Comparison of ENCODE assay signal across 18 mouse cellular contexts in the genomic region with DNA sequence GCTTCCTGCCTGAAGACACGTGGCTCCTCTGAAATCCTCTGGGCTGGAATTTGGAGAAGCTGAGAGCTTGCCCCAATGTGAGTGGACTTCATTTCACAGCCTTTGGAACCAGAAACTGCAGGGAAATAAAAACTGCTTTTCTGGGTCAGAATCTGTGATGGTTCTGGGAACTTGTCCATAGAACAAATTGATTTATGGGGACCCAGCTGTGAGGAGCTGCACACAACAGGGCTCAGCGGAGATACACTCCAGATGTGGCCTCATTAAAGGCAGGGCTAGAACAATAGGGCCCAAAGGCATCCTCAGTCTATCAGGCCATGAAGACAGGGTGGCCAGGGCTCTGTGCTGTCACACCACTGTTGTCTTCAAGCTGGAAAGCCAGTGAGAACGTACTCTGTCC. TPM values are rescaled to one million over a fixed set of nuclear protein-coding genes. Genes with fewer than 3 reads are reported as not detected.
DNase-seq lines count a peak whose midpoint lies in the region; ATAC-seq and TF ChIP-seq lines count a peak whose summit lies in the region.
"Had no signal": no experiment of that assay in that cellular context is flagged by ENCODE, and none has a peak within 500 bp of the region (broad histone marks: within the 10 kb centered on the region; RNA-seq: fewer than 3 reads in every experiment).

No protein-coding gene starts in this region.

- H3K36me3 ChIP-seq in kidney, adult 2 months (ENCODE audit: control insufficient read depth, insufficient read depth, low read length), result no peaks in the 10 kb centered on the region
- H3K36me3 ChIP-seq in limb, embryonic 15.5 days, result no peaks in the 10 kb centered on the region
- H3K36me3 ChIP-seq in hindbrain, embryonic 13.5 days, result no peaks in the 10 kb centered on the region
- H3K36me3 ChIP-seq: embryonic facial prominence, embryonic 12.5 days; forebrain, embryonic 12.5 days; hindbrain, embryonic 12.5 days; liver, embryonic 13.5 days had no signal

- no peak for TF ChIP-seq POLR2A in kidney, adult 2 months (IDR thresholded peaks at IDR 0.05; ENCODE audit: low read depth, low read length)

- intact Hi-C loops in heart, postnatal 25 days (cut with DNase I), result no loop called here

- no peak for TF ChIP-seq CTCF in kidney, adult 2 months (conservative IDR thresholded peaks at IDR 0.05; ENCODE audit: insufficient read depth, insufficient read length, low read depth, low read length)

- no peaks in the 10 kb centered on the region for H3K27me3 ChIP-seq in kidney, adult 2 months (replicated peaks; ENCODE audit: control insufficient read depth, insufficient read depth, low read length)
- H3K27me3 ChIP-seq in limb, embryonic 15.5 days, result no peaks in the 10 kb centered on the region
- no peaks in the 10 kb centered on the region for H3K27me3 ChIP-seq in hindbrain, embryonic 13.5 days
- H3K27me3 ChIP-seq: embryonic facial prominence, embryonic 12.5 days; forebrain, embryonic 12.5 days; hindbrain, embryonic 12.5 days; liver, embryonic 13.5 days had no signal

- DNase-seq in heart, adult 8-10 months (ENCODE audit: low spot score), result peak; percentile 64
- DNase-seq in heart, postnatal 25 days (ENCODE audit: low spot score), result no peak
- peak; percentile 35 for DNase-seq in brain, adult 2 months (ENCODE audit: low read depth, low spot score)
- DNase-seq in kidney, adult 2 months, result peak; percentile 67
- no peak for DNase-seq in left cerebral cortex, adult 8-10 months (ENCODE audit: low spot score in 2 of 2)
- DNase-seq in cerebellum, postnatal 10 days, result no peak
- DNase-seq: cerebellum, adult 9-11 months; layer of hippocampus, postnatal 36 days; liver, embryonic 13.5 days; thymus, postnatal 14 days had no signal

- H3K4me1 ChIP-seq in kidney, adult 2 months (ENCODE audit: control insufficient read depth, insufficient read depth, low read length), result 0 out of 2 replicates have a peak, but pooled peaks cover 4% of the 10 kb centered on the region
- peaks cover 19% of the 10 kb centered on the region; the same call in 1 of the 2 replicates for H3K4me1 ChIP-seq in limb, embryonic 15.5 days
- H3K4me1 ChIP-seq in hindbrain, embryonic 13.5 days (replicated peaks), result no peaks in the 10 kb centered on the region
- H3K4me1 ChIP-seq: embryonic facial prominence, embryonic 12.5 days; hindbrain, embryonic 12.5 days; liver, embryonic 13.5 days had no signal

- no peak overlapping the region for H3K4me3 ChIP-seq in kidney, adult 2 months (ENCODE audit: insufficient read depth, low read depth, low read length)
- H3K4me3 ChIP-seq in limb, embryonic 15.5 days, result no peak overlapping the region
- H3K4me3 ChIP-seq in hindbrain, embryonic 13.5 days, result no peak overlapping the region
- H3K4me3 ChIP-seq: embryonic facial prominence, embryonic 12.5 days; forebrain, embryonic 12.5 days; hindbrain, embryonic 12.5 days; liver, embryonic 13.5 days; megakaryocyte, embryonic 14.5 days had no signal

- no peak overlapping the region for H3K4me2 ChIP-seq in limb, embryonic 15.5 days
- no peak overlapping the region for H3K4me2 ChIP-seq in hindbrain, embryonic 13.5 days
- H3K4me2 ChIP-seq: embryonic facial prominence, embryonic 12.5 days; forebrain, embryonic 12.5 days; hindbrain, embryonic 12.5 days; liver, embryonic 13.5 days had no signal

- no peak overlapping the region for H3K9ac ChIP-seq in limb, embryonic 15.5 days
- no peak overlapping the region for H3K9ac ChIP-seq in hindbrain, embryonic 13.5 days
- H3K9ac ChIP-seq: embryonic facial prominence, embryonic 12.5 days; forebrain, embryonic 12.5 days; hindbrain, embryonic 12.5 days; liver, embryonic 13.5 days had no signal

- H3K27ac ChIP-seq in kidney, adult 2 months (ENCODE audit: insufficient read depth, low read depth, low read length), result peak overlapping the region; percentile 28; the same call in 1 of the 2 replicates
- peak overlapping the region; percentile 0 for H3K27ac ChIP-seq in limb, embryonic 15.5 days
- no peak overlapping the region for H3K27ac ChIP-seq in hindbrain, embryonic 13.5 days
- H3K27ac ChIP-seq: embryonic facial prominence, embryonic 12.5 days; forebrain, embryonic 12.5 days; hindbrain, embryonic 12.5 days; liver, embryonic 13.5 days had no signal

- H3K9me3 ChIP-seq in limb, embryonic 15.5 days, result no peaks in the 10 kb centered on the region
- H3K9me3 ChIP-seq in hindbrain, embryonic 13.5 days, result no peaks in the 10 kb centered on the region
- H3K9me3 ChIP-seq: embryonic facial prominence, embryonic 12.5 days; forebrain, embryonic 12.5 days; liver, embryonic 13.5 days; megakaryocyte, embryonic 14.5 days had no signal

- peak; percentile 54; the same call in 1 of the 2 replicates for ATAC-seq in limb, embryonic 15.5 days (ENCODE audit: insufficient number of reproducible peaks, low FRiP score, low TSS enrichment, low read depth)
- ATAC-seq in hindbrain, embryonic 13.5 days (ENCODE audit: low FRiP score), result no peak
- ATAC-seq: activated CD4-positive, CD25-positive, alpha-beta regulatory T cell, adult 4 months had no signal

- WGBS in kidney, adult 2 months, result 58% methylated on average over 3 of the region's 3 CpGs
- 29% methylated on average over 3 of the region's 3 CpGs for WGBS in limb, embryonic 15.5 days
- WGBS in hindbrain, embryonic 13.5 days, result 52% methylated on average over 3 of the region's 3 CpGs

RNA-seq across cellular contexts. Expression of a gene that starts 40.7 kb away (rescaled TPM):
- total RNA-seq in heart, adult 8-10 months (2022), result under 1 TPM; 0.14 to 0.44 (median 0.24) TPM
- total RNA-seq in heart, postnatal 25 days (2021), result under 1 TPM; 0.18 to 0.39 TPM
- polyA plus RNA-seq in kidney, adult 2 months (2012; rRNA removed), result 3.1 and 3.6 TPM in 2 replicates
- 3.7 and 4.8 TPM in 2 replicates for polyA plus RNA-seq in limb, embryonic 15.5 days (2015; fragmentation: Nextera tagmentation; extraction: Ambion mirVana)
- total RNA-seq in left cerebral cortex, adult 8-10 months (2022), result 1 to 10 TPM in 2 of 4 experiments, under 1 TPM in 2; 0.78 to 1.5 (median 1.0) TPM
- polyA plus RNA-seq in hindbrain, embryonic 13.5 days (2015; fragmentation: Nextera tagmentation; extraction: Ambion mirVana), result 1.1 and 1.5 TPM in 2 replicates
- total RNA-seq: MEL had no signal

Comparison
In these comparisons a context has a peak if more than half of its experiments do, and no peak if none do; other contexts are left out.
1. DNase-seq: peak in heart, adult 8-10 months (single experiment), brain, adult 2 months (single experiment) and kidney, adult 2 months (single experiment); none in heart, postnatal 25 days (single experiment), left cerebral cortex, adult 8-10 months (0 of 2) and cerebellum, postnatal 10 days (0 of 2).